Mouse (Mus musculus) hematopoietic stem cell, adult 5-6 weeks (primary cell): Measurements from ENCODE around the gene Fyn. TPM values are rescaled to one million over a fixed set of nuclear protein-coding genes. Genes with fewer than 3 reads are reported as not detected.

Experiments used
- ATAC-seq, 2 experiments: fragments of 125-278 bp in 1 of 2; replicated peaks in 1 of 2; 2 replicates each; pipeline ENCODE4 v1.8.0; 2016 to 2017; ENCODE audit warnings: inconsistent platforms in 2 of 2, mild to moderate bottlenecking in 2 of 2, moderate number of reproducible peaks in 2 of 2, low read depth in 1 of 2, moderate TSS enrichment in 1 of 2; ENCODE audit not compliant: low FRiP score in 2 of 2, poor library complexity in 2 of 2, severe bottlenecking in 2 of 2, insufficient read depth in 1 of 2, low TSS enrichment in 1 of 2
- total RNA-seq: library from RNA; stranded (forward); fragments of 172-1452, 232-1000 nt; gene quantifications from 2 replicates; pipeline ENCODE4 v1.2.3, GENCODE M21; 2017

Fyn gene
- total RNA-seq, 1 experiment from 2014 or later: 43.7 TPM

DNA sequence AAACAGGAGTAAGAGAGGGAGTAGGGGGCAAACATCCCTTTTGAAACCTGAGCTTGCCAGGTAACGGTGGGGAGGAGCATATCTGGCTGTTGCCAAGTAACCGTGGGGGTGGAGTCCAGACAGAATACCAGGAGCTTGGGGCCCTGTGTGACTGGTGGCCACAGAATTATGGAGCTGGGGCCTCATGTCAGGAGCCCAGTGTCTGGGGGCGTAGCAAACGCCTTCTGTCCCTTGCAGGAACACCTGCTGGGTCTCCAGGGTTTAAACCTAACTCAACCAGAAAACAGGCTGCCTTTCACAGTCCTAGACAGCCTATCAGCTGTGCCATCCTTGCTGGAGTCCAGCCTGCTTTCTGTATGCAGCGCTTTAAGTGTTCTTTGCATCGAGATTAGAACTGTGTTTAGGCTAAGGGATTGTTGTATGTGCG is 186.6 kb downstream of the Fyn start:
- no peak for ATAC-seq

DNA sequence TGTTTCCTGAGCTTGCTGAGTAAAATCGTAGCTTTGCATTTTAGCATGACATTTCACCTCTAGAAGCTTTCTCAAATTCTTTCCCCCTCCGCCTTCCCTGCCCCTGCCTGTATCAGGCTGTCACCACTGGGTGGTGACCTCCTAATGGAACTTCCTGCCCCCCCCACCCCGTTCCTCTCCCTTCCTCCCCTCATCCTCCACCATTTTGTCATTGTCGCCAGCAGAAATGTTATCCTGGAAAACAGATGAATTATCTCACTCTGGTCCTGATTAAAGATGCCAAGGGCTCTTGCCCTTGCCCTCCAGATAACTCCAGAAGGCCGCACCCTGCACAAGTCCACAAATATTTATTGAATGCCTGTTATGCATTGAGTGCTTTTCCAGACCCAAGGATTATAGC is 187.1 kb downstream of the Fyn start:
- no peak for ATAC-seq

DNA sequence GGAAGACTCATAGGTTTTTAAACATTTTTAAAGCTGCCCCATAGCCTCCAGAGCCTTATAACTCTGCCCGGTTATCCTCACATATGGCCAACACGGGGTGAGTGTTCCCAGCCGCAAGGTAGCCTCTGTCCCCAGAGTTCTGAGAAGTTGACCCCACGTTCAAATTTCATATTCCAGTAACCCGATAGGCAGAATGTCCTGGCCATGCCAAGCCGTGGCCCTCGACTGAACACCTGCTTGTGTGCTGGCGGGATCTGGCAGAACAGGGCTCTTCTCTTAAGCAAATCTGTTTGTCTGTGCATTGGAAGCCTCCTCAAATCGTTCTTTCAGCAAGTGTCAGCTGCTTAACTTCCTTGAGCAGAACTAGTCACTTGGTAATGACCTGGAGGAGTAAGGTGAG is 188.7 kb downstream of the Fyn start:
- ATAC-seq: no peak

DNA sequence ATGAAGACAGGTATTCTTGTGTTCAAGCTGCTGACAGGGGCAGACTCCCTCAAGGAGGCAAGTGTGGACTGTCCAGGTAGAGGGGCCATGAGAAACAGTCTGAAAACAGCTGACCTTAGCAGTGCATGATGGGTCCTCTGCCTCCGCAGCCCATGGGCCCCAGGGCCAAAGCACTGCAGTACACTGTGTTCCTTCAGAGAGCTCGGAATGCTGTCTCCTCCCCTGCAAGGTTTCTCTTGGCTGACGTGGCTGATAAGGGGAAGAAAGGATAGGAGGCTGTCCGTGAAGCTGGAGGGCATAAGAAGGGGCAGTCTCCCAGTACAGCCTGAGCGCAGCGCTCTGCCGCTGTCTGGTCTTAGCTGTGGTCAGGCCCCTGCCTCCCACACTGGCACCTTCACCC is 189.2 kb downstream of the Fyn start:
- no peak for ATAC-seq

DNA sequence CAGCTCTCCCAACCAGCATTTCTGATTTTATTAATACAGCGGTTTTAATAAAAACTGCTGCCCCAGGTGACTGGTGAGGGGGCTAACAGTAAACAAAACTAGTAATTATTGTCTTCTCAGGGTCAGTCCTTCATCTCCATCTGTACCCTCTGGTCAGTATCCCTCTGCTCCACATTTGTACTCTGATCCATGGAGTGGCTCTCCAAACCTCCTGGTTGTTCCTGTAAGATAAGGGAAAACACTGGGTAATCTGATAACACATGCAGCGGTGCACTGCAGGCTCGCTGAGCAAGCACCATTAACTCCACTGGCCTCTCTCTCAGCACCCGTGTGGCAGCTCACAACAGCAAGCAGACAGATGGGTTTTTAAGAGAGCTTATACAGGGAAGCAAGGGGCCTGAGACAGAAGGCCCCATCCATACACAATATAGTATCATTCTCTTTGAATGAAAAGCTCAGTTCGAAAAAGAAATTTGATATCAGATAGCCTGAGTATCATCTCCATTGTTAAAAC is 189.9 kb downstream of the Fyn start:
- ATAC-seq: no peak

DNA sequence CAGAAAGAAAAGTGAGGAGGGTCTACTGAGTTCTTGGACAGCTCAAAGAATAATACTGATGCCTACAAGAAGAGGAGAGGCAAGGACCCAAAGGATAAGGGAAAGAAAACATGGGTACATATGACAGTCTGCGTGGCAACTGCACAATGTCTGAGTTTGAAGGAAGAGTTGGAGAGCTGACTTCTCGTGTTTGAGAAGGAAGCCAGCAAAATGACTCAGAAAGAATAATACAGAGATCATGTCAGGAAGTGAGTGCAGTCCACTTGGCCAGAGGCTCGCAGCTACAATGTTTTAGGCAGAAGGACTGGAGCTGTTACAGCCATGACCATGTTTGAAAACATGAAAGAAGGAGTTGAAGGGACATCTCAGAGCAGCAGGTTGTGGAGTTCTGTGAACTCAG is 190.7 kb downstream of the Fyn start:
- ATAC-seq: no peak

DNA sequence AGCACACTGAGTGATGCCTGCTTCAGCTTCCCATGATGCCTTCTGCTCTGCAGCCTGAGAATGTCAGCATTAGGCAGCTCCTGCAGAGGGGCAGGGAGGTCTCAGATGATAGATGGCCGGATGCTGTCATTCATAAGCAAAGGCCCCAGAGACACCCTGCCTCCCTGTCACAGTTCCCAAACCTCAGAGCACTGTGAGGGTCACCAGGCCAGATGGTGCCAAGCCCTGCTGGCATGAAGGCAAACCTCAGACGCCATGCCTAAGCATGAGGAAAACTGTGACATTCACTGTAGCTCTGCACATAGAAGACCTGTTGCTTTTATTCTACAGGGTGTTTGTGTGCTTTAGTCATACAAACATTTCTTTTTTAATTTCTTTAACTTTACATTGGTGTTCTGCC is 193.7 kb downstream of the Fyn start:
- ATAC-seq: peak; percentile 44 to 68; a peak in 3 of 4 replicates

DNA sequence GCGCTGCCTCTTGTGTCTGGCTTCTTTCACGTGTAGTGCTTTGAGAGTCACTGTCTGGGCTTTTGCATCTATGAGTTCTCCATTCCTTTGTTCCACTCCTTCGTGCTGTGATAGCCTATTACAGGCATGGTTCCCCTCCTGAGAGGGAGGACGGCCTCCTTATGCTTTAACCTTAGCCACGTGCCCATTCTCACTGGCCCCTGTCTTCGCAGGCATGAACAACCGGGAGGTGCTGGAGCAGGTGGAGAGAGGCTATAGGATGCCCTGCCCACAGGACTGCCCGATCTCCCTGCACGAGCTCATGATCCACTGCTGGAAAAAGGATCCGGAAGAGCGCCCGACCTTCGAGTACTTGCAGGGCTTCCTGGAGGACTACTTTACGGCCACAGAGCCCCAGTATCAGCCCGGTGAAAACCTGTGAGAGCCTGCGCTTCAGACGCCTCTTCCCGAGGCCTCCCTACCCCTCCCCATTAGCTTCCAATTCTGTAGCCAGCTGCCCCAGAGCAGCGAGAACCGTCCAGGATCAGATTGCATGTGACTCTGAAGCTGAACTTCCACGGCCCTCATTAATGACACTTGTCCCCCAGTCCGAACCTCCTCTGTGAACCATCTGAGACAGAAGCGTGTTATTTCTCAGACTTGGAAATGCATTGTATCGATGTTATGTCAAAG is 195.0 kb downstream of the Fyn start:
- ATAC-seq: no peak

DNA sequence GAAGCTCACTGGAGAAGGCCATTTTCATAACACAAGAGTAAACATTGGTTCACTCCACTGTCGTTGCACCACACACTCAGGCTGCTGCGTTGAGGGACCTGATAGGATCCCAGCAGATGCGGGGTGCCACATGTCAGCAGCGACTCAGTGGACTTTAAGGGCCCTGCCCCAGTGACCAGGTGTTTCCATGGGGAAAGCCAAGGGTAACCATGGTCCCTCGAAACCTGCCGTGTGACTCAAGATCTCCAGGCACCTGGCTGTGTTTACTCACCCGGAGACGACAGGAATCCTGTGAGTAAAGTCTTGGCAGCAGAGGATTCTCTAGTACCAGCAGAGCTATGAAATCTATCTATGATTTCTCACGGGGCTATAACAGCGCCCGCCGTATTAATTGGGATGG is 198.2 kb downstream of the Fyn start:
- no peak for ATAC-seq

DNA sequence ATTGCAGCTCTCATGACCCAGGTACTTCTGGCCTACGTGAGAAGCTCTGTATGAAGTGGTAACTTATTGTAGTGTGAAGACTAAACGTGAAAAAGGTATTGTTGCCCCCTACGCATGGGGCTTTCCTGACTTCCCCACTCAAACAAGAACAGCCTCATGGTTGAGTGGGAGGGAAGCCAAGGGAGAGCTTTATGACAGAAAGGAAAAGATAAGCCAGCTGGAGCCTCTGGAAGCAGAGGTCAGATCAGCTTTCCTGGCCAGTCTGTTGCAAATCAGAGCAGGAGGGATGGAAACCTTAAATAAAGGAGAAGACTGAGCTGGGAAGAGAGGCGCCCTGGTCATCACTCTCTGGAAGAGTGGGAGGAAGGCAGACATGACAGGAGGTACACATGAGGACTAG is 200.3 kb downstream of the Fyn start:
- ATAC-seq: no peak

DNA sequence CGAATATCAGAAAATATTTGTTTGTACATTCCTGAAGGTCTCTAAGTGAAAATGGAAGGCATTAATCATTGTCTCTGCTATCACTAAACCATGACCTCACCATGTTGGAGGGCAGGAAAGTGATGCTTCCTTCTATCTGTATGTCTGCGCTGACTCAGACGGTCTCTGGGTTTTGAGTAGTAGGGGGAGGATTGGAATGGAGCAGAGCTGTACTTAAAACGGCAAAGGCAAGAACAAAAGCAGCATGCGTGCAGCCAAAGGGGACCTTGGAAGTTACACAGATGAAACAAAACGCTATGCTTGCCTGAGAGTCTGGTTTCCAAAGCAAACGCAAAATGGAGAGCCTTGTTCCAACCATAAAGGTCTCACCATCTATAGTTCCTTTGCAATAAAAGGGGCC is 202.4 kb downstream of the Fyn start:
- no peak for ATAC-seq

DNA sequence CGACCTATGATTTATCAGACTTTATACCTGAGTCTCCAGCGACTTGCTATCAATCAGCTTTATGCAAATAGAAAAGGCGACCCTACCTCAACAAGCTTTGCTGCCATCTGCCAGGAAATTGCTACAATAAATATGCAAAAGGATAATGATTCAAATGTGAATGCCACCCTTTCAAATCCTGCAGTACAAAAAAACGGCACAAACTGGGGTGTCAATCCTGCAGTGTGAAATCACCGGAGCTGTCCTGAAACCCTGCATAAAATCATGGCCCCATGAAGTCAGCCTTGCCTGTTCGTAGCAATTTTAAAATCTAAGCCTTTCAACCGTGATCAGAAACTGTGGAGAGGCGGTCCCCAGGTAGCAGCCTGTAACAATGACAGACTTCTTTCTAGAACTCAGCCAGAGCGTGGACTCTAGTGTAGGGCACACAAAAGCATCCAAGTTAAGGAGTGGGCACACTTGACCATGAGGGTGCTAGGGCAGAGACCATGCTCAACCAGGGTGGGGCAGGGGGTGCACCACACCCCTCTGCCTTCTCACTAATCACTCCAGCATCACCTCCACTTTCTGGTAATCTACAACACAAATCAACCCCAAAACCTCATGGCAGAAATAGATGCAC is 203.5 kb downstream of the Fyn start:
- no peak for ATAC-seq

DNA sequence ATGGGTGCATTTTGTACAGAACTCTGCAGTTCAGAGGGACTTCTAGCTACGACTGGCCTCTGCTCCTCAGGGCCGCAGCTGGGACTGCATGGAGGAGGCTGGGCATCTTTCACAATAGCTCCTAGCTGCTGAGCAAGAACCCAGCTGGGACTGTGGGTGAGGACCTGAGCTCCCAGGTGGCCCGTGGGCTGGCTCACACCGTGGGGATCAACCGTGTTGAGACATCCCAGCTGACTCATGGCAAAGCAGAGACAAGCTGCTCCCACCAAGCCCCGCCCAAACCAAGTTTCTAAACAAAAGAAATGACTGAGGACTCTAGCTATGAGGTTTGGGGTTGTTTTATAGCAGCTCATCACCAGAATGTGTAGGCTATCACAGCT is 204.0 kb downstream of the Fyn start:
- no peak for ATAC-seq

DNA sequence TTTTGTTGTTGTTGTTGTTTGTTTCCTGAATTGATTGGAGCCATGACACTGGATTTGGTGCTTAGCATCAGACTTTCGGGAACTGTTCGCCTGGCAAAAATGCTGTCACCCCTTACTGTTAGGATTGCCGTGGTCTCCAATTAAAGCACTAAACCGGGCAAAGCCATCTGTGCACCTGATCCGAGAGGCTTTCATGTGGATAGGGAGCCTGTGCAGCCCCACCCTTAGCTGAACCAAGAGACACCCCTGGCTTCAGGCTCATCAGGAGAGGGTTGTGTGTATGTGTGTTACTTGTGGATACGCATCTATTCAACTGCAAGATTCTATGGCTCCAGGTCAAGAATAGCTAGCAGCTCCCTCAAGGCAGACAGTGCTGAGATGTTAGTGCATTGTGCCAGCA is 207.8 kb downstream of the Fyn start:
- no peak for ATAC-seq

DNA sequence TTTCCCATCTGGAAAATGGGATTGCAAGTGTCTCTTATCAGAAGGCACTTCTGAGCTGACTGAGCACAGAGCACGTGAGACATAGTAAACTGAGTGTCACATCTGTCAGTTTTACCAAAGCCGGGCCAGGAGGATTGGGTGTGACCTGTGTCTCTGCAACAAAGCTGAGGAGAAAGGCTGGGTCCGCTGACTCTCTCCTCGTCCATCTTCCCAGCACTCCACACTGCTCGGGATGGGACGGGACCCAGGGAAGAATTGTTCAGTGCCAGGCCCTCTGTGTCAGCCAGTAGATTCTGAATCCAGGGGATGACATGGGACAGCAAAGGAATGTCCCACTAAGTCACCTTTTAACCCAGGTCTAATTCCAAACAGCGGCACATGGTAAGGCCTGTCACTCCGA is 211.8 kb downstream of the Fyn start:
- ATAC-seq: no peak

DNA sequence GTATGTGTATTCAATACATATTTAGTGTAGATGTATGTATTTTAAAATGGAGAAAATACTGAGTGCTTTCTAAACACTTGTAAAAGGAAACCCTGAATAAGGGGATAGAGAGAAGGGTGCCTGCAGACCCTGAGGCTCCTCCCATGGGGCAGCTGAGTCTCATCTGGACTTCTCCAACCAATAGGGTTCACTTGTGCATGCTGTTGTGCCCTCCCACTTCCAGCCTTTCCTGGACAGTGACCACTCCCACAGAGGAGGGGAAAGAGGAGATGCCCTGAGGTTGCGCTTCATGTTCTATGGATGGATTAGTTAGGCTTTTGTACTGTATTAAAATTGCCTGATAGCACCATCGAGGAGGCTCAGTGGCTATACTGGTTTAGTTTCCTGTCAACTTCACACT is 213.7 kb downstream of the Fyn start:
- ATAC-seq: no peak

DNA sequence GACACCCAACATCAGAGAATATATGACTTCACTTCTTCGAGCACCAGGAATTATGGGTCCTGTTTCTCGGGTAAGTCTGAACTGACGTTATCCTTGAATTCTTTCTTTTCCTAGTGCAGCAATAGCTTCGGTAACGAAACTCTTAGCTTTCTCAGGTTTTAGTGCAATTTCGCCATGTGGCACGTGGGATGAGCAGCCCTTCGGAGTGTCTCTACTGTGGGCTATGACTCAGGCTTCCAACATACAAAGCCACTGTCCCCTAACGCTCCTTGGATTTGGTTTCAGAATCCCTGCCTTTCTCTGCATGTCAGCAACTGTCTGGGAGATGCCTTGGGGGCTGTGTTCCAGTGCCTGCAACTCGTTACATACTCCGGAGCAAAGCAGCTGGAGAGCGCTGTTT is 215.1 kb downstream of the Fyn start:
- no peak for ATAC-seq

DNA sequence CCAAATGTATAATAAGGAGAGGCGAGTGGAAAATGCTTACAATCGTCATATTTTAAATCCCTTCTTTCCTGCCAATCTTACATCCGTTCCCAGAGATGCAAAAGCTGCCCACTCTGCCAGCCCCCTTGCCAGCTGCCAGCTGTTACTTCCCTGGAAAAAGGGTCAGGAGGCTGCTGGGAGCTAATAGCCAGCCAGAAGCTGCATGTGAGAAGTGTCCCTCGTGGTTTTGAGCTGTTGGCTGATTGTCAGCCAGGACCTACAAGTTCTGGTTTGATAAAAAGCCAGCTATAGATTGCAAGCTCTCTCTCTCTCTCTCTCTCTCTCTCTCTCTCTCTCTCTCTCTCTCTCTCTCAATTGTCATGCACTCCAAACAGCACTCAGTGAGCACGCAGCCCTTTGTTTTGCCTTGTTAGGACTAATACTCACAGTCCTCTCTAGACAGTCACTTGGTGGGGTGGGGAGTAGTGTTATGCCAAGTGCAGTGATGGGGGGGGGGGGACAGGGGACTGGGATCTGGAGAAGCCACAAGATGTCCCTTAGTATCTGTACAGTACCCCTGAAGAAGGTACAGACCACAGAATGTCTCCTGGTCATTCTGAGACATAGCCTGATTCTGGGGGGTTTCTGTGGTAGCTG is 218.8 kb downstream of the Fyn start:
- no peak for ATAC-seq
